Mouse (Mus musculus) left cerebral cortex, postnatal 36 days (tissue): ENCODE data around the gene Anks4b. TPM values are rescaled to one million over a fixed set of nuclear protein-coding genes. Genes with fewer than 3 reads are reported as not detected.

Source experiments
- DNase-seq, 2 experiments: peaks; one replicate each; pipeline ENCODE4 v3.0.0; 2021 to 2022; ENCODE audit warnings: low spot score in 2 of 2, mixed read lengths in 1 of 2
- intact Hi-C: fragments of 180-260 bp; cut with DNase I; formaldehyde crosslinking; loops from one replicate; pipeline ENCODE4 v1.15.1; 2025
- total RNA-seq, 2 experiments: library from RNA; stranded (reverse); gene quantifications; 2 replicates each; pipeline ENCODE4 v1.2.3; 2021

Anks4b gene
- total RNA-seq, 2 experiments from 2014 or later: 0.22 to 0.54 TPM

GRCm38 (mm10) chr7:120181401-120182230 lies 8.0 kb downstream of the Anks4b start:
- intact Hi-C loops: no loop called here

GRCm38 (mm10) chr7:120182891-120183290 lies 9.2 kb downstream of the Anks4b start:
- intact Hi-C loops: no loop called here
- DNase-seq: no peak

More at GRCm38 (mm10) chr7:120181401-120182230, 8.0 kb downstream of the Anks4b start:
- no peak for DNase-seq

GRCm38 (mm10) chr7:120188946-120189345 lies 15.3 kb downstream of the Anks4b start:
- intact Hi-C loops: no loop called here
- no peak for DNase-seq

- no peak for DNase-seq
- intact Hi-C loops: no loop called here
Observed at GRCm38 (mm10) chr7:120189369-120190149, 15.9 kb downstream of the Anks4b start.

- DNase-seq: no peak
- intact Hi-C loops: no loop called here
Observed at GRCm38 (mm10) chr7:120190150-120190665, 16.6 kb downstream of the Anks4b start.

GRCm38 (mm10) chr7:120192207-120192606 lies 18.5 kb downstream of the Anks4b start:
- intact Hi-C loops: no loop called here
- DNase-seq: no peak

- DNase-seq: no peak
- intact Hi-C loops: no loop called here
Observed at GRCm38 (mm10) chr7:120192816-120193215, 19.2 kb downstream of the Anks4b start.

- intact Hi-C loops: no loop called here
- no peak for DNase-seq
Observed at GRCm38 (mm10) chr7:120195207-120195606, 21.5 kb downstream of the Anks4b start.

- intact Hi-C loops: loop anchor here (5.0 to 10.0 kb wide), 4 partner anchors 106 to 526 kb away; partner anchors contain the start of genes Abca15 and Dnah3
- peak in 1 of 2 experiments; percentile 8 for DNase-seq
Observed at GRCm38 (mm10) chr7:120201231-120201744, 27.6 kb downstream of the Anks4b start.

GRCm38 (mm10) chr7:120201771-120202170 lies 28.1 kb downstream of the Anks4b start, which contains the start of gene Crym:
TSS of gene Crym (minus strand) at chr7:120202111.
- peak in 1 of 2 experiments; percentile 26 for DNase-seq
- intact Hi-C loops: loop anchor here (5.0 to 10.0 kb wide), 4 partner anchors 107 to 527 kb away; partner anchors contain the start of genes Abca15 and Dnah3

- peak; percentile 86 for DNase-seq
- intact Hi-C loops: loop anchor here (1.0 to 10.0 kb wide), 5 partner anchors 80 to 529 kb away; partner anchors contain the start of genes Abca15 and Dnah3
Observed at GRCm38 (mm10) chr7:120203789-120204188, 30.1 kb downstream of the Anks4b start, which contains the start of gene Abca14. TSS of gene Abca14 (plus strand) at chr7:120203961.

- intact Hi-C loops: loop anchor here (10.0 kb wide), 3 partner anchors 111 to 531 kb away; partner anchors contain the start of genes Abca15 and Dnah3
- DNase-seq: no peak
Observed at GRCm38 (mm10) chr7:120205989-120206388, 32.3 kb downstream of the Anks4b start.

GRCm38 (mm10) chr7:120228541-120228940 lies 54.9 kb downstream of the Anks4b start:
- intact Hi-C loops: no loop called here
- DNase-seq: peak; percentile 18 to 23

Other genes with a start within 250 kb of the Anks4b start
- under 1 TPM; 0.07 to 0.15 TPM for gene Dnah3, start 78.6 kb upstream of the Anks4b start, total RNA-seq
- 10 to 100 TPM; 13.4 to 14.0 TPM for gene Tmem159, start 71.5 kb upstream of the Anks4b start, total RNA-seq
- under 1 TPM; 0.20 to 0.45 TPM for gene Zp2, start 28.6 kb upstream of the Anks4b start, total RNA-seq
- gene Crym, start 28.3 kb downstream of the Anks4b start, total RNA-seq: 10 to 100 TPM; 74.8 to 88.4 TPM
- not detected for gene Abca14, start 30.1 kb downstream of the Anks4b start, total RNA-seq
- gene Abca15, start 154.8 kb downstream of the Anks4b start, total RNA-seq: not detected
- gene Abca16, start 235.8 kb downstream of the Anks4b start, total RNA-seq: not detected